Mouse (Mus musculus) ES-Bruce4 (cell line): ENCODE data around the gene Traip. TPM values are rescaled to one million over a fixed set of nuclear protein-coding genes. Genes with fewer than 3 reads are reported as not detected.
"Not testable (repeated sequence)": the region's sequence is repeated elsewhere in the genome, so short reads cannot be mapped to it uniquely, and the experiment has no call there.

ENCODE experiments used
- H3K27ac ChIP-seq: 2 replicates; pipeline ENCODE4 v1.5.1; 2012; ENCODE audit warnings: low read length, inconsistent platforms; ENCODE audit not compliant: insufficient read depth
- H3K27me3 ChIP-seq: 2 replicates; pipeline ENCODE4 v1.6.1; 2012; ENCODE audit warnings: mild to moderate bottlenecking, low read length, inconsistent platforms; ENCODE audit not compliant: control insufficient read depth, poor library complexity, insufficient read depth, severe bottlenecking
- H3K36me3 ChIP-seq: 2 replicates; pipeline ENCODE4 v1.6.1; 2012; ENCODE audit warnings: inconsistent platforms, mild to moderate bottlenecking, low read length, moderate library complexity; ENCODE audit not compliant: control insufficient read depth, poor library complexity, insufficient read depth, severe bottlenecking
- H3K4me1 ChIP-seq: one replicate; pipeline ENCODE4 v1.8.1; 2011; ENCODE audit warnings: low read length; ENCODE audit not compliant: control insufficient read depth, insufficient read depth
- H3K4me3 ChIP-seq: 2 replicates; pipeline ENCODE4 v1.5.1; 2011; ENCODE audit warnings: low read depth, mild to moderate bottlenecking, low read length
- H3K9ac ChIP-seq: 2 replicates; pipeline ENCODE4 v1.6.1; 2012; ENCODE audit warnings: low read depth, mild to moderate bottlenecking, inconsistent platforms; ENCODE audit not compliant: poor library complexity, severe bottlenecking
- H3K9me3 ChIP-seq: replicated peaks from 2 replicates; pipeline ENCODE4 v1.6.1; 2012; ENCODE audit warnings: mild to moderate bottlenecking, low read length, inconsistent platforms; ENCODE audit not compliant: control insufficient read depth, poor library complexity, insufficient read depth, severe bottlenecking
- CTCF ChIP-seq: IDR thresholded peaks from one replicate; pipeline ENCODE4 v1.8.1; 2011; ENCODE audit warnings: low read depth, low read length
- EP300 ChIP-seq: IDR thresholded peaks from 2 replicates; pipeline ENCODE4 v1.6.1; 2011; ENCODE audit warnings: low read depth, low read length; ENCODE audit not compliant: insufficient read depth
- POLR2A ChIP-seq: IDR thresholded peaks from one replicate; pipeline ENCODE4 v1.8.1; 2011; ENCODE audit warnings: low read length; ENCODE audit not compliant: insufficient read depth
- polyA plus RNA-seq: library from polyadenylated mRNA; stranded (reverse); fragments of >200 nt; gene quantifications from 2 replicates; pipeline ENCODE4 v1.2.4, GENCODE M21; 2011; ENCODE audit warnings: low read depth; ENCODE audit not compliant: missing spikeins, insufficient read depth, insufficient read length

The Traip gene
- polyA plus RNA-seq, 1 experiment = 20.4 TPM

DNA sequence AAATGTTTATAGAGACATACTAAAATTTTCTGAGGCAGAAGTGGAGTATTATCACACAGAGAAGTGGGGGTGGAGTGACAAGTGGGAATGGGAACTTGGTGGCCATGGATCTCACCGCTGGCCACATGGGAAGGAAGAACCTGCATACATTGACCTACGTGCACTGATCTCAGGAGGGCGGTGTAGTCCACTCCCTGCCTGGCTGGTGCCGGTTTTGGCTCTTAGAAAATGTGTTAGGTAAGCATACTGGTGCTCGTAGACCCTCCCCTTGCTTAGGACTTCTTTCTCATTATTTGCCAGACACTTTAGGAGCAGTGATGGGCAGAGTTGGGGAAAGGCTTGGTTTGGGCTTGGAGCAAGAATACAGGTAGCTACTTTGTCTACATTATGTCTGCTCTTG, 58.1 kb downstream of the Traip start:
- Histone ChIP-seq H3K27ac (no peak overlapping the region), H3K4me3 (no peak overlapping the region), H3K36me3 (peaks cover 2% of the 10 kb centered on the region; the same call in 1 of the 2 replicates), H3K4me1 (peaks cover 9% of the 10 kb centered on the region), H3K9ac (no peak overlapping the region), H3K27me3 (no peaks in the 10 kb centered on the region), H3K9me3 (no peaks in the 10 kb centered on the region)
- peak; percentile 61; the same call in 1 of the 2 replicates for TF ChIP-seq EP300
- no peak for TF ChIP-seq CTCF

DNA sequence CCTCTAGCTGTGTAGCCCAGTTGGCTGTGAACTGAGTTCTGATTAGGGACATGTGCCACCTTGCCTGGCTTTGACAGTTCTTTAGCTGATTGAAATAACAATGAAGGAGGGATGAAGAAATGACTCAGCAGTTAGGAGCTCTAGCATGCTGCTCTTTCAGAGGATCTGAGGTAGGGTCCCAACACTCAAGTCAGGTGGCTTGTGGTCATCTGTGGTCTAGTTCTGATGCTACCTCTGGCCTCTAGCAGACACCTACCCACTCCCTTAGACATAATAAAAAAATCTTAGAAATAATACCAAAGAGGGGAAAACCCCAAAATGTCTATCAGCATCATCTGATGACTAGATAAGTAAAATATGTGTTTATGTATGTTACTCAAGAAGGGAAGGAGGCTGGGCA, 60.4 kb downstream of the Traip start:
- Histone ChIP-seq H3K27me3 (no peaks in the 10 kb centered on the region), H3K27ac (0 out of 2 replicates have a peak overlapping the region, but pooled peaks have one; percentile 42), H3K9ac (0 out of 2 replicates have a peak overlapping the region, but pooled peaks have one; percentile 26), H3K4me3 (no peak overlapping the region), H3K9me3 (no peaks in the 10 kb centered on the region), H3K36me3 (peaks cover 2% of the 10 kb centered on the region; the same call in 1 of the 2 replicates), H3K4me1 (peaks cover 9% of the 10 kb centered on the region)
- no peak for TF ChIP-seq EP300
- TF ChIP-seq CTCF = no peak
- TF ChIP-seq POLR2A = no peak

- not testable (repeated sequence) for H3K27ac ChIP-seq, H3K9me3 ChIP-seq, H3K4me1 ChIP-seq, H3K36me3 ChIP-seq, H3K9ac ChIP-seq, H3K27me3 ChIP-seq, H3K4me3 ChIP-seq
These were observed 63.6 kb downstream of the Traip start for GRCm38 (mm10) chr9:108013577-108013976.

DNA sequence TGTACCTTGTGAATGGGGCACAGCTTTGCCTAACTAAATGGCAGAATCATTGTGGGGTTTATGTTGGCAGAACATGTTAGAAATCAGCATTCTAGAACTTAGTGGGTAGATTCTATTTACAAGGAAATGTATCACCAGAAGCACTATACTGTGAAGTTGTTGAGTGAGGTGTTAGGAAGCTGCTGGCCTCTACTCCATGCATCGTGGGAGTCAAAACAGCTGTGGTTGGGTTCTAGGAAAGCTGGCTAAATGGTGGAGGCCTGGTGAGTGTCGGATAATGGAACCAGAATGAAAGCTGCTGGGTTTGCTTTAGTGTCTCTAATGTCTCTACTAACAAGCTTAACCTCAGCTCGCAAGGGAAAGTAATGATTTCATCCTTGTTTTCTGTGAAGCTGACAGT, 67.2 kb downstream of the Traip start:
- H3K27me3 ChIP-seq = no peaks in the 10 kb centered on the region
- no peak overlapping the region for H3K27ac ChIP-seq
- H3K9ac ChIP-seq = no peak overlapping the region
- H3K9me3 ChIP-seq = no peaks in the 10 kb centered on the region
- peaks cover 2% of the 10 kb centered on the region; the same call in 1 of the 2 replicates for H3K36me3 ChIP-seq
- peaks cover 3% of the 10 kb centered on the region for H3K4me1 ChIP-seq
- H3K4me3 ChIP-seq = no peak overlapping the region
- TF ChIP-seq POLR2A (no peak), CTCF (no peak), EP300 (no peak)

GRCm38 (mm10) chr9:108020741-108021140, 70.8 kb downstream of the Traip start:
- Histone ChIP-seq H3K9ac (no peak overlapping the region), H3K27ac (no peak overlapping the region), H3K27me3 (no peaks in the 10 kb centered on the region), H3K9me3 (no peaks in the 10 kb centered on the region), H3K4me3 (no peak overlapping the region), H3K36me3 (peaks cover 9% of the 10 kb centered on the region), H3K4me1 (peaks cover 3% of the 10 kb centered on the region)
- TF ChIP-seq POLR2A (no peak), EP300 (no peak), CTCF (no peak)

Other genes starting within 250 kb of the Traip start
- gene Sema3f, start 239.7 kb upstream of the Traip start, polyA plus RNA-seq = 12.3 and 19.0 TPM in 2 replicates
- 143 and 146 TPM in 2 replicates for gene Rbm5, start 179.1 kb upstream of the Traip start, polyA plus RNA-seq
- gene Rbm6, start 76.9 kb upstream of the Traip start, polyA plus RNA-seq = 115 and 130 TPM in 2 replicates
- gene Mon1a, start 62.0 kb upstream of the Traip start, polyA plus RNA-seq = 3.0 and 4.2 TPM in 2 replicates
- gene Mst1r, start 43.3 kb upstream of the Traip start, polyA plus RNA-seq = 0.16 and 0.61 TPM in 2 replicates
- gene Actl11, start 21.7 kb upstream of the Traip start, polyA plus RNA-seq = not detected in 2 replicates
- gene Camkv, start 14.5 kb upstream of the Traip start, polyA plus RNA-seq = 4.0 and 5.6 TPM in 2 replicates
- gene Uba7, start 25.4 kb downstream of the Traip start, polyA plus RNA-seq = 0.52 and 2.1 TPM in 2 replicates
- gene Gm20661, start 32.9 kb downstream of the Traip start, polyA plus RNA-seq = not detected in 2 replicates
- gene Inka1, start 35.7 kb downstream of the Traip start, polyA plus RNA-seq = 1.4 and 2.6 TPM in 2 replicates
- 0.81 TPM in 1 of 2 replicates, not detected in the other for gene Cdhr4, start 42.4 kb downstream of the Traip start, polyA plus RNA-seq
- gene Gm20662, start 46.2 kb downstream of the Traip start, polyA plus RNA-seq = not detected in 2 replicates
- 46.9 and 49.1 TPM in 2 replicates for gene Ip6k1, start 52.4 kb downstream of the Traip start, polyA plus RNA-seq
- 9.7 and 10.2 TPM in 2 replicates for gene Gmppb, start 99.1 kb downstream of the Traip start, polyA plus RNA-seq
- gene Amigo3, start 103.0 kb downstream of the Traip start, polyA plus RNA-seq = 0.24 and 0.61 TPM in 2 replicates
- gene Mst1, start 130.3 kb downstream of the Traip start, polyA plus RNA-seq = 1.2 and 3.0 TPM in 2 replicates
- gene Rnf123, start 133.2 kb downstream of the Traip start, polyA plus RNA-seq = 19.7 and 20.9 TPM in 2 replicates
- gene Apeh, start 144.5 kb downstream of the Traip start, polyA plus RNA-seq = 37.6 and 48.1 TPM in 2 replicates
- gene Bsn, start 240.2 kb downstream of the Traip start, polyA plus RNA-seq = 0.43 and 0.62 TPM in 2 replicates